Mouse (Mus musculus) lung, adult 2 months (tissue): ENCODE data around the gene Iglon5. TPM values are rescaled to one million over a fixed set of nuclear protein-coding genes. Genes with fewer than 3 reads are reported as not detected.

Experiments used
- DNase-seq: peaks from one replicate; pipeline ENCODE4 v3.0.0; 2022
- H3K4me1 ChIP-seq: fragments of 200-500 bp; 2 replicates; pipeline ENCODE4 v1.6.1; 2011; ENCODE audit warnings: low read length; ENCODE audit not compliant: control insufficient read depth, insufficient read depth
- H3K4me3 ChIP-seq: fragments of 200-500 bp; replicated peaks from 2 replicates; pipeline ENCODE3; 2011; ENCODE audit warnings: low read depth, mild to moderate bottlenecking, control low read depth, low read length; ENCODE audit errors: extremely low read depth
- CTCF ChIP-seq: fragments of 200-500 bp; IDR thresholded peaks from 2 replicates; pipeline ENCODE4 v1.5.1; 2011; ENCODE audit warnings: mild to moderate bottlenecking, low read length, control low read depth; ENCODE audit not compliant: insufficient read depth
- POLR2A ChIP-seq: fragments of 200-500 bp; IDR thresholded peaks from 2 replicates; pipeline ENCODE4 v1.6.1; 2011; ENCODE audit warnings: low read depth, mild to moderate bottlenecking, control low read depth, low read length, borderline replicate concordance; ENCODE audit errors: extremely low read depth
- WGBS: fragments of 180-500 bp; shearing (Covaris S2); methylation state at CpG from one replicate; pipeline ENCODE4 v1.1.7; 2018; 5-methylcytosine and 5-hydroxymethylcytosine counted together
- polyA plus RNA-seq: library from polyadenylated mRNA; depleted of rRNA; stranded (reverse); fragments of >200 nt; gene quantifications from 2 replicates; pipeline ENCODE4 v1.2.3, GENCODE M21; 2012

The Iglon5 gene
- polyA plus RNA-seq, 1 experiment = 1.0 TPM

- Histone ChIP-seq H3K4me3 (no peak overlapping the region), H3K4me1 (no peaks in the 10 kb centered on the region; the same call in 1 of the 2 replicates)
- 51% methylated on average over 4 of the region's 4 CpGs for WGBS
- no peak for DNase-seq
- TF ChIP-seq CTCF (no peak), POLR2A (no peak)
These were observed 37.3 kb downstream of the Iglon5 start for GRCm38 (mm10) chr7:43452609-43453008.

GRCm38 (mm10) chr7:43451726-43452125 lies 38.1 kb downstream of the Iglon5 start:
- WGBS = 78% methylated on average over 11 of the region's 11 CpGs
- no peak for TF ChIP-seq CTCF
- TF ChIP-seq POLR2A = no peak
- Histone ChIP-seq H3K4me3 (no peak overlapping the region), H3K4me1 (no peaks in the 10 kb centered on the region; the same call in 1 of the 2 replicates)
- DNase-seq = no peak

- TF ChIP-seq CTCF = no peak
- 95% methylated on average over 2 of the region's 2 CpGs for WGBS
These were observed 40.1 kb downstream of the Iglon5 start for GRCm38 (mm10) chr7:43449811-43450210.

DNA sequence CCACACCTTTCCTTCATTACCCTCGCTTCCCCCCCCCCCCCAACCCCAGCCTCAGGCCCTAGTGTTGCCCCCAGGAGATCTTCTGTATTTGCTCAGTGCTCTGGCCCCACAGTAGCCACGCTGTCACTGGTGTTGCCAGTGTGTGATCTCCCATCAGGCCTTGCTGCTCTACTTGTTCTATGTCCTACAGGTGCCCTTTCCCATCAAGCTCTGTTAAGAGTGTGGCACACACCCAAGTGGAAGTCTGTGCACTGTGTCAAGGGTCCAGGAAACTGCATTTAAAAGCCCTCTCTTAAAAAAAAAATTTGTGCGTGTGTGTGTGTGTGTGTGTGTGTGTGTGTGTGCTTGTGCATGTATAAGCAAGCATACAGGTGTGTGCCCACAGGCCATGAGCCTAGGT lies 41.6 kb downstream of the Iglon5 start:
- no peak for DNase-seq
- H3K4me3 ChIP-seq = no peak overlapping the region
- TF ChIP-seq POLR2A (no peak), CTCF (no peak)
- H3K4me1 ChIP-seq = no peaks in the 10 kb centered on the region; the same call in 1 of the 2 replicates
- WGBS = 62% methylated on average over 3 of the region's 3 CpGs

More at GRCm38 (mm10) chr7:43449811-43450210, 40.1 kb downstream of the Iglon5 start:
- H3K4me1 ChIP-seq = no peaks in the 10 kb centered on the region; the same call in 1 of the 2 replicates
- no peak overlapping the region for H3K4me3 ChIP-seq
- no peak for DNase-seq

- Histone ChIP-seq H3K4me3 (no peak overlapping the region), H3K4me1 (no peaks in the 10 kb centered on the region; the same call in 1 of the 2 replicates)
- 54% methylated on average over 4 of the region's 4 CpGs for whole genome bisulfite sequencing
- no peak for DNase-seq
- TF ChIP-seq CTCF (no peak), POLR2A (no peak)
These were observed 42.1 kb downstream of the Iglon5 start for GRCm38 (mm10) chr7:43447801-43448200.

GRCm38 (mm10) chr7:43443917-43444293 lies 46.0 kb downstream of the Iglon5 start, which contains the start of the genes Etfb and Gm45233:
Etfb (plus strand) TSS chr7:43444083.
Gm45233 (plus strand) TSS chr7:43444128.
- WGBS = 1% methylated on average over 27 of the region's 27 CpGs
- Histone ChIP-seq H3K4me1 (no peaks in the 10 kb centered on the region; the same call in 1 of the 2 replicates), H3K4me3 (peak within 1 kb of the TSS; percentile 97)
- peak; percentile 86 for DNase-seq
- TF ChIP-seq POLR2A = peak; percentile 96; the same call in 1 of the 2 replicates
- no peak for TF ChIP-seq CTCF

DNA sequence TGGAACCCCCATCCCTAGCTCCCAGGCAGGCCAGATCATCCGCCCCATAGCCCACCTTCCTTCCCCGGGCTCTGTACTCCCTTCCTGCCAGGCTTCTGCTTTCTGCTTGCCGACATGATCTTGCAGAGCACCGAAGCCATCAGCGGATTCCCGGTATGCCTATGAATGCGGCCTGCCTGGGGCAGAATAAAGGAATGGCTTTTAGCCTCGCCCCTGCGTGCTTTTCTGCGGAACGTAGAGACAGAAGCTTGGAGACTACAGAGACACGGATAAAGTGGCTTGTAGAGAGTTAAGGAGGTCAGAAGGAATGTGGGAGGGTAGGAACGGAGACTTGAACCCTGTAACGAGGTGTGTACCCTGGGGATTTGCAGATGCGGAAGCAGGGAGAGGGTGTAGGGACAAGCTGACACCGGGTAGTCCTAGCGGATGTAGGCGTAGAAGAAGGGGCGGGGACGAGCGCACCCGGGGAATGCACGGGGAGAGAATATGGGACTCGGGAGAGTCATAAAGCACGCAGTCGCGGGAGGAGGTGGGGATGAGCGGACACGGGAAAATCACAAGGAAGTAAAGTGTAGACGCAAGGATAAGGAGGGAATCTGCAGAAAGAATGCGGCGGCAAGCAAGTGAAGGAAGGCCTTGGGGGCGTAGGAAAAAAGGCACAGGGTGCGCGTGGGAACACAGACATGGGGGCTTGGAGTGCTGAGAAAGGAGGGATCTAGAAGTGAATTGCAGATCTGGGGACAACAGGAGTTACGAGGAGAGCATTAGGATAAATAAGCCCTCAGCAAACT lies 46.6 kb downstream of the Iglon5 start:
- Histone ChIP-seq H3K4me1 (no peaks in the 10 kb centered on the region), H3K4me3 (peak overlapping the region; percentile 97)
- no peak for TF ChIP-seq CTCF
- peak; percentile 81; the same call in 1 of the 2 replicates for TF ChIP-seq POLR2A
- peak; percentile 83 for DNase-seq
- WGBS = 1% methylated on average over 36 of the region's 36 CpGs

- no peaks in the 10 kb centered on the region for H3K4me1 ChIP-seq
- TF ChIP-seq CTCF = no peak
- TF ChIP-seq POLR2A = no peak
- DNase-seq = no peak
- H3K4me3 ChIP-seq = peak overlapping the region; percentile 97
- 17% methylated on average over 9 of the region's 9 CpGs for WGBS
These were observed 47.2 kb downstream of the Iglon5 start for GRCm38 (mm10) chr7:43442684-43443083.

GRCm38 (mm10) chr7:43441071-43441470 lies 48.8 kb downstream of the Iglon5 start:
- WGBS = 77% methylated on average over 3 of the region's 3 CpGs

GRCm38 (mm10) chr7:43440482-43440881 lies 49.4 kb downstream of the Iglon5 start, which contains the start of gene Cldnd2:
Cldnd2 (plus strand) TSS chr7:43440782.
- DNase-seq = no peak
- no peak within 1 kb of the TSS for H3K4me3 ChIP-seq
- whole genome bisulfite sequencing = 68% methylated on average over 6 of the region's 6 CpGs

More at GRCm38 (mm10) chr7:43441071-43441470, 48.8 kb downstream of the Iglon5 start:
- no peaks in the 10 kb centered on the region for H3K4me1 ChIP-seq
- DNase-seq = no peak
- H3K4me3 ChIP-seq = no peak overlapping the region
- TF ChIP-seq POLR2A = no peak
- no peak for TF ChIP-seq CTCF

More at GRCm38 (mm10) chr7:43440482-43440881, 49.4 kb downstream of the Iglon5 start, which contains the start of gene Cldnd2:
- TF ChIP-seq CTCF = no peak
- no peak for TF ChIP-seq POLR2A
- H3K4me1 ChIP-seq = no peaks in the 10 kb centered on the region
